Mouse (Mus musculus): ENCODE results near the gene Nhsl1. TPM values are rescaled to one million over a fixed set of nuclear protein-coding genes. Genes with fewer than 3 reads are reported as not detected.
"Not testable (repeated sequence)": the region's sequence is repeated elsewhere in the genome, so short reads cannot be mapped to it uniquely, and the experiment has no call there.

Gene Nhsl1
- total RNA-seq, 2 experiments from 2014 or later, result 20.2 to 21.6 TPM

GRCm38 (mm10) chr10:18525311-18525710 lies 206.5 kb downstream of the Nhsl1 start:
- DNase-seq, result no peak
- intact Hi-C loops (cut with DNase I), result loop anchor here (5.0 to 10.0 kb wide), 3 partner anchors 208 to 471 kb away; partner anchors contain the start of genes Nhsl1 and Reps1

GRCm38 (mm10) chr10:18525726-18526125 lies 206.9 kb downstream of the Nhsl1 start:
- no peak for DNase-seq
- intact Hi-C loops (cut with DNase I), result loop anchor here (5.0 to 10.0 kb wide), 3 partner anchors 208 to 471 kb away; partner anchors contain the start of genes Nhsl1 and Reps1

GRCm38 (mm10) chr10:18526184-18526850 lies 207.5 kb downstream of the Nhsl1 start:
- intact Hi-C loops (cut with DNase I), result loop anchor here (5.0 to 10.0 kb wide), 3 partner anchors 209 to 472 kb away; partner anchors contain the start of genes Nhsl1 and Reps1
- peak; percentile 40 to 46 for DNase-seq

GRCm38 (mm10) chr10:18526851-18527675 lies 208.3 kb downstream of the Nhsl1 start:
- intact Hi-C loops (cut with DNase I), result loop anchor here (5.0 to 10.0 kb wide), 3 partner anchors 210 to 472 kb away; partner anchors contain the start of genes Nhsl1 and Reps1
- no peak for DNase-seq

GRCm38 (mm10) chr10:18527766-18528165 lies 209.0 kb downstream of the Nhsl1 start:
- no peak for DNase-seq

GRCm38 (mm10) chr10:18528475-18528874 lies 209.7 kb downstream of the Nhsl1 start:
- DNase-seq, result peak in 1 of 2 experiments; percentile 59
- intact Hi-C loops (cut with DNase I), result loop anchor here (1.0 to 10.0 kb wide), 5 partner anchors 75 to 474 kb away; partner anchors contain the start of genes Nhsl1 and Reps1

More at GRCm38 (mm10) chr10:18527766-18528165, 209.0 kb downstream of the Nhsl1 start:
- intact Hi-C loops (cut with DNase I), result loop anchor here (1.0 to 10.0 kb wide), 5 partner anchors 74 to 473 kb away; partner anchors contain the start of genes Nhsl1 and Reps1

- intact Hi-C loops (cut with DNase I), result loop anchor here (5.0 to 10.0 kb wide), 3 partner anchors 212 to 474 kb away; partner anchors contain the start of genes Nhsl1 and Reps1
- DNase-seq, result no peak
These were observed 210.4 kb downstream of the Nhsl1 start for GRCm38 (mm10) chr10:18529177-18529576.

- DNase-seq, result no peak
- intact Hi-C loops (cut with DNase I), result no loop called here
These were observed 211.4 kb downstream of the Nhsl1 start for GRCm38 (mm10) chr10:18530161-18530560.

GRCm38 (mm10) chr10:18532293-18532692 lies 213.5 kb downstream of the Nhsl1 start:
- no peak for DNase-seq
- intact Hi-C loops (cut with DNase I), result no loop called here

GRCm38 (mm10) chr10:18536889-18537288 lies 218.1 kb downstream of the Nhsl1 start:
- DNase-seq, result no peak
- intact Hi-C loops (cut with DNase I), result no loop called here

- intact Hi-C loops (cut with DNase I), result no loop called here
- no peak for DNase-seq
These were observed 226.5 kb downstream of the Nhsl1 start for GRCm38 (mm10) chr10:18545309-18545708.

- intact Hi-C loops (cut with DNase I), result no loop called here
- DNase-seq, result peak; percentile 68 to 77
These were observed 227.0 kb downstream of the Nhsl1 start, which contains the start of gene Hebp2 for GRCm38 (mm10) chr10:18545813-18546235. TSS of gene Hebp2 (minus strand) at chr10:18546076.

GRCm38 (mm10) chr10:18547381-18547780 lies 228.6 kb downstream of the Nhsl1 start:
- DNase-seq, result no peak

GRCm38 (mm10) chr10:18549321-18550216 lies 230.8 kb downstream of the Nhsl1 start:
- intact Hi-C loops (cut with DNase I), result no loop called here
- no peak for DNase-seq

More at GRCm38 (mm10) chr10:18547381-18547780, 228.6 kb downstream of the Nhsl1 start:
- intact Hi-C loops (cut with DNase I), result no loop called here

GRCm38 (mm10) chr10:18559076-18559475 lies 240.3 kb downstream of the Nhsl1 start:
- intact Hi-C loops (cut with DNase I); DNase-seq: not testable (repeated sequence)

- DNase-seq, result no peak
- intact Hi-C loops (cut with DNase I), result loop anchor here (5.0 kb wide), 2 partner anchors 41 to 281 kb away; no protein-coding TSS in a partner anchor
These were observed 242.7 kb downstream of the Nhsl1 start for GRCm38 (mm10) chr10:18561445-18561844.

GRCm38 (mm10) chr10:18562940-18563339 lies 244.2 kb downstream of the Nhsl1 start:
- peak; percentile 43 to 61 for DNase-seq
- intact Hi-C loops (cut with DNase I), result loop anchor here (1.0 to 5.0 kb wide), 3 partner anchors 39 to 341 kb away; no protein-coding TSS in a partner anchor

- DNase-seq, result no peak
These were observed 253.8 kb downstream of the Nhsl1 start for GRCm38 (mm10) chr10:18572581-18572980.

More at GRCm38 (mm10) chr10:18572581-18572980, 253.8 kb downstream of the Nhsl1 start:
- intact Hi-C loops (cut with DNase I), result no loop called here
